Mouse (Mus musculus) ES-E14 (cell line): ENCODE results near the gene Ctsc. TPM values are rescaled to one million over a fixed set of nuclear protein-coding genes. Genes with fewer than 3 reads are reported as not detected.
"Not testable (repeated sequence)": the region's sequence is repeated elsewhere in the genome, so short reads cannot be mapped to it uniquely, and the experiment has no call there.

ENCODE experiments used
- DNase-seq: peaks from one replicate; pipeline ENCODE4 v3.0.0-alpha.2; 2013; ENCODE audit warnings: low read depth, low spot score
- H3K27ac ChIP-seq: 2 replicates; pipeline ENCODE4 v1.5.1; 2012; ENCODE audit warnings: low read depth, mild to moderate bottlenecking, low read length, moderate library complexity, mixed read lengths; ENCODE audit not compliant: poor library complexity, insufficient read depth, severe bottlenecking
- H3K36me3 ChIP-seq: 2 replicates; pipeline ENCODE4 v1.6.1; 2012; ENCODE audit warnings: mild to moderate bottlenecking, low read length, moderate library complexity, mixed read lengths; ENCODE audit not compliant: control insufficient read depth, poor library complexity, insufficient read depth, severe bottlenecking
- H3K4me1 ChIP-seq, 2 experiments: fragments of 150-350 bp in 1 of 2; sonication (generic) in 1 of 2; 2 replicates each; pipeline ENCODE4 v1.6.1; 2012; ENCODE audit warnings: low read length in 2 of 2, mild to moderate bottlenecking in 1 of 2, mixed read lengths in 1 of 2; ENCODE audit not compliant: control insufficient read depth in 2 of 2, insufficient read depth in 2 of 2, poor library complexity in 1 of 2
- H3K4me3 ChIP-seq, 2 experiments: fragments of 150-350 bp in 1 of 2; sonication (generic) in 1 of 2; 2 replicates each; pipeline ENCODE4 v1.5.1; 2012; ENCODE audit warnings: low read length in 2 of 2, low read depth in 1 of 2, mild to moderate bottlenecking in 1 of 2, mixed read lengths in 1 of 2; ENCODE audit not compliant: insufficient read depth in 1 of 2, poor library complexity in 1 of 2, severe bottlenecking in 1 of 2
- H3K9ac ChIP-seq: 2 replicates; pipeline ENCODE4 v1.6.1; 2012; ENCODE audit warnings: low read depth, mild to moderate bottlenecking, low read length, mixed read lengths; ENCODE audit not compliant: poor library complexity, insufficient read depth, severe bottlenecking
- H3K9me3 ChIP-seq: fragments of 150-350 bp; sonication (generic); 2 replicates; pipeline ENCODE4 v1.6.1; 2012; ENCODE audit warnings: low read depth, mild to moderate bottlenecking, low read length; ENCODE audit not compliant: control insufficient read depth, insufficient read depth
- CHD2 ChIP-seq: IDR thresholded peaks from 2 replicates; pipeline ENCODE4 v1.6.1; 2014; ENCODE audit warnings: mild to moderate bottlenecking, low read depth, low read length, inconsistent platforms
- HCFC1 ChIP-seq: IDR thresholded peaks from 2 replicates; pipeline ENCODE4 v1.6.1; 2012; ENCODE audit warnings: low read length, inconsistent platforms, borderline replicate concordance; ENCODE audit not compliant: insufficient read depth
- MAFK ChIP-seq: IDR thresholded peaks from 2 replicates; pipeline ENCODE4 v1.6.1; 2014; ENCODE audit warnings: mild to moderate bottlenecking, low read depth, low read length, inconsistent platforms; ENCODE audit not compliant: insufficient read depth
- ZC3H11A ChIP-seq: IDR thresholded peaks from 2 replicates; pipeline ENCODE4 v1.6.1; 2012; ENCODE audit warnings: low read depth, mild to moderate bottlenecking, inconsistent platforms, low read length, borderline replicate concordance
- ZNF384 ChIP-seq: IDR thresholded peaks from 2 replicates; pipeline ENCODE4 v1.6.1; 2012; ENCODE audit warnings: low read depth, low read length, inconsistent platforms
- in situ Hi-C, 2 experiments: fragments of 600-800 bp; cut with MboI; formaldehyde crosslinking; loops; one replicate each; pipeline ENCODE4 v1.15.1; 2025; ENCODE audit warnings: low sequenced_read_pairs in 2 of 2, inconsistent platforms in 1 of 2; ENCODE audit not compliant: unreplicated experiment in 2 of 2
- total RNA-seq: library from RNA; depleted of rRNA; stranded (reverse); fragments of 300-350 nt; gene quantifications from 2 replicates; pipeline ENCODE4 v1.2.3, GENCODE M21; 2012

Gene Ctsc
- total RNA-seq, 1 experiment = 18.9 TPM

- in situ Hi-C loops = no loop called here
- no peaks in the 10 kb centered on the region for H3K9me3 ChIP-seq
- no peaks in the 10 kb centered on the region for H3K36me3 ChIP-seq
- H3K27ac ChIP-seq = no peak overlapping the region
- no peak overlapping the region for H3K9ac ChIP-seq
- no peaks in the 10 kb centered on the region for H3K4me1 ChIP-seq
- no peak for DNase-seq
- no peak for TF ChIP-seq CHD2
- no peak for TF ChIP-seq ZNF384
- TF ChIP-seq HCFC1 = no peak
- TF ChIP-seq ZC3H11A = no peak
- no peak for TF ChIP-seq MAFK
- no peak overlapping the region for H3K4me3 ChIP-seq
Measured at GRCm38 (mm10) chr7:88243059-88243458, 34.8 kb upstream of the Ctsc start.

- in situ Hi-C loops = no loop called here
- Histone ChIP-seq H3K36me3 (no peaks in the 10 kb centered on the region), H3K9me3 (no peaks in the 10 kb centered on the region), H3K4me1 (no peaks in the 10 kb centered on the region), H3K9ac (no peak overlapping the region), H3K4me3 (no peak overlapping the region), H3K27ac (no peak overlapping the region)
- no peak for TF ChIP-seq HCFC1
- TF ChIP-seq CHD2 = no peak
- TF ChIP-seq MAFK = no peak
- no peak for TF ChIP-seq ZC3H11A
- no peak for TF ChIP-seq ZNF384
- DNase-seq = no peak
Measured at GRCm38 (mm10) chr7:88244462-88244861, 33.4 kb upstream of the Ctsc start.

GRCm38 (mm10) chr7:88250380-88250779 is 27.5 kb upstream of the Ctsc start:
- H3K4me1 ChIP-seq, DNase-seq, H3K27ac ChIP-seq, H3K36me3 ChIP-seq, in situ Hi-C loops, H3K4me3 ChIP-seq, H3K9me3 ChIP-seq, H3K9ac ChIP-seq: not testable (repeated sequence)

GRCm38 (mm10) chr7:88251535-88251934 is 26.4 kb upstream of the Ctsc start:
- Histone ChIP-seq H3K27ac (no peak overlapping the region), H3K9me3 (no peaks in the 10 kb centered on the region), H3K36me3 (no peaks in the 10 kb centered on the region), H3K9ac (no peak overlapping the region), H3K4me1 (no peaks in the 10 kb centered on the region), H3K4me3 (no peak overlapping the region)
- TF ChIP-seq HCFC1 = no peak
- no peak for TF ChIP-seq ZNF384
- TF ChIP-seq MAFK = no peak
- no peak for TF ChIP-seq ZC3H11A
- no peak for TF ChIP-seq CHD2
- no peak for DNase-seq
- in situ Hi-C loops = no loop called here

- DNase-seq = no peak
- Histone ChIP-seq H3K4me1 (no peaks in the 10 kb centered on the region), H3K27ac (no peak overlapping the region), H3K9ac (no peak overlapping the region), H3K4me3 (no peak overlapping the region), H3K9me3 (no peaks in the 10 kb centered on the region), H3K36me3 (no peaks in the 10 kb centered on the region)
- TF ChIP-seq ZC3H11A = no peak
- in situ Hi-C loops = no loop called here
Measured at GRCm38 (mm10) chr7:88252129-88252528, 25.8 kb upstream of the Ctsc start.
